Comparison of ENCODE assay signal across 8 mouse cellular contexts in the genomic region with DNA sequence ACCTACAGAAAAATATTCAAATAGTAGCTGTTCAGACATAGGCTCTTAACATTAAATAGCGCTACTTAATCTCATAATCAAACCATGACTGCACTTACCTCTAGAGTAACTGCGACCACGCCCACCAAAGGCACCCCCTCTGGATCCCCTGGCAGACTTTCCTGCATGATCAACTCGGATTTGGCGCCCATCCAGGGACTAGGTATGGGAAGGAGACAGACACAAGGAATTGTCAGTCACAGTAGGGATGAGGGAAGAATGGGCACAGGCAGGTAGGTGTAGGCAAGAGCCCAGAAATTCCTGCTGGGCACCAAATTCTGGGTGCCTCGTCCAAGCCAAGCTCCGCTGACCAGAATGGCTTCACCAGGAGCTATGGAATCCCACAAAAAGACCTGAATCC. TPM values are rescaled to one million over a fixed set of nuclear protein-coding genes. Genes with fewer than 3 reads are reported as not detected.
DNase-seq lines count a peak whose midpoint lies in the region; ATAC-seq and TF ChIP-seq lines count a peak whose summit lies in the region.

No protein-coding gene starts in this region.

- H3K4me3 ChIP-seq in left cerebral cortex, adult 2 months: peak overlapping the region; percentile 73
- peak overlapping the region; percentile 58 for H3K4me3 ChIP-seq in hindbrain, embryonic 13.5 days
- H3K4me3 ChIP-seq in macrophage (ENCODE audit: inconsistent target): peak overlapping the region; percentile 55

- WGBS in hindbrain, embryonic 13.5 days: 69% methylated on average over 7 of the region's 7 CpGs
- 71% methylated on average over 7 of the region's 7 CpGs for WGBS in macrophage (ENCODE audit: missing documents)

- DNase-seq in left cerebral cortex, adult 2 months (ENCODE audit: extremely low spot score in 1 of 2, low spot score in 2 of 2): no peak
- no peak for DNase-seq in left cerebral cortex, adult 11 months (ENCODE audit: low spot score)
- peak; percentile 47 for DNase-seq in cerebellum, adult 9-11 months
- DNase-seq in urinary bladder, postnatal 36 days (ENCODE audit: low spot score in 2 of 2): no peak
- no peak for DNase-seq in B cell, adult 2 months
- no peak for DNase-seq in embryo, embryonic 10 days (ENCODE audit: low spot score)

- ATAC-seq in hindbrain, embryonic 13.5 days (ENCODE audit: low FRiP score): no peak

- H3K4me2 ChIP-seq in hindbrain, embryonic 13.5 days: peak overlapping the region; percentile 75

- H3K9ac ChIP-seq in hindbrain, embryonic 13.5 days: peak overlapping the region; percentile 85

- no peaks in the 10 kb centered on the region for H3K9me3 ChIP-seq in hindbrain, embryonic 13.5 days

- peaks cover 24% of the 10 kb centered on the region for H3K79me2 ChIP-seq in macrophage (ENCODE audit: inconsistent target)

- intact Hi-C loops in left cerebral cortex, adult 2 months (cut with DNase I): no loop called here

- peaks cover 11% of the 10 kb centered on the region for H3K4me1 ChIP-seq in hindbrain, embryonic 13.5 days (replicated peaks)

- no peaks in the 10 kb centered on the region for H3K27me3 ChIP-seq in hindbrain, embryonic 13.5 days

- TF ChIP-seq CTCF in left cerebral cortex, adult 2 months (IDR thresholded peaks at IDR 0.05): no peak

- peaks cover 28% of the 10 kb centered on the region for H3K36me3 ChIP-seq in hindbrain, embryonic 13.5 days
- no peaks in the 10 kb centered on the region for H3K36me3 ChIP-seq in macrophage (ENCODE audit: inconsistent target)

- no peak overlapping the region for H3K27ac ChIP-seq in left cerebral cortex, adult 2 months
- 0 out of 2 replicates have a peak overlapping the region, but pooled peaks have one; percentile 12 for H3K27ac ChIP-seq in hindbrain, embryonic 13.5 days
- no peak overlapping the region for H3K27ac ChIP-seq in macrophage

RNA-seq across cellular contexts. Expression of a gene that starts 1.9 kb away (rescaled TPM):
- 100 to 1,000 TPM in 1 of 2 experiments, 10 to 100 TPM in 1; 86.0 to 124 TPM for total RNA-seq in left cerebral cortex, adult 2 months (2021)
- polyA plus RNA-seq in hindbrain, embryonic 13.5 days (2015; fragmentation: Nextera tagmentation; extraction: Ambion mirVana): 336 and 358 TPM in 2 replicates
- 100 to 1,000 TPM; 272 to 476 (median 351) TPM for total RNA-seq in macrophage (2018; cell fraction: chromatin; rRNA removed)
- total RNA-seq in macrophage (2018; cell fraction: cytosol; rRNA removed): 100 to 1,000 TPM; 267 to 548 (median 365) TPM
- 100 to 1,000 TPM; 263 to 553 (median 338) TPM for total RNA-seq in macrophage (2018; cell fraction: nucleus; rRNA removed)
- polyA plus RNA-seq in macrophage (2018): 335 to 573 TPM (median 513 TPM) in 3 replicates

RNA-seq across cellular contexts. Expression of a gene that starts 11.1 kb away (rescaled TPM):
- total RNA-seq in left cerebral cortex, adult 2 months (2021): 100 to 1,000 TPM; 190 to 220 TPM
- polyA plus RNA-seq in hindbrain, embryonic 13.5 days (2015; fragmentation: Nextera tagmentation; extraction: Ambion mirVana): 58.5 and 60.9 TPM in 2 replicates
- 100 to 1,000 TPM in 24 of 26 experiments, 10 to 100 TPM in 2; 83.5 to 199 (median 147) TPM for total RNA-seq in macrophage (2018; cell fraction: chromatin; rRNA removed)
- 10 to 100 TPM; 13.1 to 29.5 (median 20.7) TPM for total RNA-seq in macrophage (2018; cell fraction: cytosol; rRNA removed)
- total RNA-seq in macrophage (2018; cell fraction: nucleus; rRNA removed): 100 to 1,000 TPM in 14 of 26 experiments, 10 to 100 TPM in 12; 53.6 to 178 (median 103) TPM
- 19.0 to 31.3 TPM (median 22.7 TPM) in 3 replicates for polyA plus RNA-seq in macrophage (2018)

RNA-seq across cellular contexts. Expression of a gene that starts 32.2 kb away (rescaled TPM):
- total RNA-seq in left cerebral cortex, adult 2 months (2021): 10 to 100 TPM; 14.5 to 16.6 TPM
- polyA plus RNA-seq in hindbrain, embryonic 13.5 days (2015; fragmentation: Nextera tagmentation; extraction: Ambion mirVana): 19.8 and 21.0 TPM in 2 replicates
- 10 to 100 TPM in 1 of 26 experiments, 1 to 10 TPM in 25; 1.9 to 11.3 (median 5.8) TPM for total RNA-seq in macrophage (2018; cell fraction: chromatin; rRNA removed)
- total RNA-seq in macrophage (2018; cell fraction: cytosol; rRNA removed): 1 to 10 TPM; 2.9 to 8.0 (median 6.3) TPM
- total RNA-seq in macrophage (2018; cell fraction: nucleus; rRNA removed): 10 to 100 TPM in 5 of 26 experiments, 1 to 10 TPM in 21; 4.0 to 12.5 (median 7.7) TPM
- 5.8 to 6.8 TPM (median 6.5 TPM) in 3 replicates for polyA plus RNA-seq in macrophage (2018)

RNA-seq across cellular contexts. Expression of a gene that starts 49.6 kb away (rescaled TPM):
- 10 to 100 TPM; 34.8 to 35.7 TPM for total RNA-seq in left cerebral cortex, adult 2 months (2021)
- polyA plus RNA-seq in hindbrain, embryonic 13.5 days (2015; fragmentation: Nextera tagmentation; extraction: Ambion mirVana): 26.4 and 29.5 TPM in 2 replicates
- total RNA-seq in macrophage (2018; cell fraction: chromatin; rRNA removed): 10 to 100 TPM in 11 of 26 experiments, 1 to 10 TPM in 14, not detected in 1; 1.3 to 24.8 (median 8.7) TPM
- total RNA-seq in macrophage (2018; cell fraction: cytosol; rRNA removed): 10 to 100 TPM; 34.4 to 57.0 (median 41.1) TPM
- 10 to 100 TPM in 25 of 26 experiments, 1 to 10 TPM in 1; 7.6 to 38.7 (median 24.2) TPM for total RNA-seq in macrophage (2018; cell fraction: nucleus; rRNA removed)
- polyA plus RNA-seq in macrophage (2018): 45.9 to 52.0 TPM (median 47.6 TPM) in 3 replicates

RNA-seq across cellular contexts. Expression of a gene that starts 53.5 kb away (rescaled TPM):
- total RNA-seq in left cerebral cortex, adult 2 months (2021): 1 to 10 TPM; 1.5 to 1.9 TPM
- 0.12 and 0.18 TPM in 2 replicates for polyA plus RNA-seq in hindbrain, embryonic 13.5 days (2015; fragmentation: Nextera tagmentation; extraction: Ambion mirVana)
- total RNA-seq in macrophage (2018; cell fraction: chromatin; rRNA removed): 100 to 1,000 TPM in 3 of 26 experiments, 10 to 100 TPM in 20, 1 to 10 TPM in 3; 5.4 to 130 (median 62.4) TPM
- 100 to 1,000 TPM in 7 of 26 experiments, 10 to 100 TPM in 19; 56.7 to 111 (median 90.7) TPM for total RNA-seq in macrophage (2018; cell fraction: cytosol; rRNA removed)
- 10 to 100 TPM; 13.2 to 84.9 (median 39.9) TPM for total RNA-seq in macrophage (2018; cell fraction: nucleus; rRNA removed)
- polyA plus RNA-seq in macrophage (2018): 81.5 to 139 TPM (median 109 TPM) in 3 replicates
